Mouse (Mus musculus): ENCODE measurements around the gene Ubash3a.

DNA sequence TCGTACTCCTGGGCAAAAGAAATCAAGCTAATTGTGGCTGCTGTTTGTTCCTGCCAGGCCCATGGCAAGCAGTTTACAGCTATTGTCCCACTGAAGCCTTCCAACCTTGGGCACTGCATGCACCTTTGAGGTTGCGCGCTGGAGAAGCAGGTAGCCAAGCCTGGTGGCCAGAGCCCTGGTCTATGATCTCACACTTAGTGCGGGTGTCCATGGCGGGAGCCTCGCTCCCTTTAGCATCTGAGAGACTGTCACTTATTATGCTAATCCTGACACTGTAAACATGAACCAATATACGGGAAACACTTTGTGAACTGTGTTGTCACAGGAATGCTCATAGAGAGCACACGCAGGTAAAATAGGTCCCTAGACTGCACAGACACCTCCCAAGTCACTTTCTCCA, 66.0 kb downstream of the Ubash3a start:
- TF ChIP-seq CTCF (IDR thresholded peaks at IDR 0.05; ENCODE audit: low read depth, low read length) (no peak), TAL1 (conservative IDR thresholded peaks at IDR 0.05; ENCODE audit: low read depth, low read length) (no peak), POLR2AphosphoS5 (IDR thresholded peaks at IDR 0.05; ENCODE audit: insufficient replicate concordance, low read depth, low read length) (no peak)
